Mouse (Mus musculus): ENCODE measurements around the gene Arl5c. TPM values are rescaled to one million over a fixed set of nuclear protein-coding genes. Genes with fewer than 3 reads are reported as not detected.
"Not testable (repeated sequence)": the region's sequence is repeated elsewhere in the genome, so short reads cannot be mapped to it uniquely, and the experiment has no call there.

The Arl5c gene
- polyA plus RNA-seq, 1 experiment from 2014 or later = 7.8 TPM

DNA sequence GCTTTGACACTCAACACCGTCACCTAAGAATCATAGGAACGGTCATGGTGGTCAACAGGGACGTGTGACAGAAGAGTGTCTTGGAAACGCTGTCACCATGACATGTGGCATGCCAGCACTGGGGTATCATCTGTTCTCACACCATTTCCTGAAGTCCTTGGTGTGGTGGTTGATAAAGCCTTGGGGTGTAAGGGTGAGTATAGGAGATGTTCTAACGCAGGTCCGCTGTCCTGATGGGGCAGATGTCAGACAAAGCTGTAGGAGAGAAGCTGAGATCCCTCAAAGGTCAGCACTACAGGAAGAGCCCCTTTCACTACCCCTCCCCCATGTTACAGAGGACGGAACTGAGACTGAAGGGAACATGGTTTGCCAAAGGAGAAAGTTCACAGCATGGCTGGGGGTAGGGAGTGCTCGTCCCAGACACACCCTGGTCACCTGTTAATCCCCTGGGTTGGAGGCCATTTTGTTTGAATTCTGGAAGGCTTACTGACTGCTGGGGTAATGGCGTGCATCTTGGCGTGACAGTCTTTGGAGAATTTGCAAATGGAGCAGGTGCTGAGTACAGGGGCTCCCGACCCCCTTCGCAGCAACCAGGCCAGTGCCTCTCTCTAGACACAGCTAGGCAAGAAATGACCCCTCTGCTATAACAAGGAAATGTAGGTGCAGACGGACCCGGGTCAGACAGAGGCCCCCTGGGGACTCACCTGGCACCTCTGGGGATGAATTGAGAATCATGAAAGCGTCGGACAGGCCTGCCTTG is 42.6 kb downstream of the Arl5c start:
- Histone ChIP-seq H3K27ac (no peak overlapping the region), H3K4me3 (replicated peaks) (no peak overlapping the region), H3K4me1 (peaks cover 25% of the 10 kb centered on the region), H3K4me2 (no peak overlapping the region), H3K36me3 (replicated peaks) (no peaks in the 10 kb centered on the region), H3K9me3 (no peaks in the 10 kb centered on the region), H3K27me3 (no peaks in the 10 kb centered on the region), H3K9ac (no peak overlapping the region)
- ATAC-seq (ENCODE audit: low FRiP score) = no peak
- 89% methylated on average over 16 of the region's 16 CpGs for WGBS

DNA sequence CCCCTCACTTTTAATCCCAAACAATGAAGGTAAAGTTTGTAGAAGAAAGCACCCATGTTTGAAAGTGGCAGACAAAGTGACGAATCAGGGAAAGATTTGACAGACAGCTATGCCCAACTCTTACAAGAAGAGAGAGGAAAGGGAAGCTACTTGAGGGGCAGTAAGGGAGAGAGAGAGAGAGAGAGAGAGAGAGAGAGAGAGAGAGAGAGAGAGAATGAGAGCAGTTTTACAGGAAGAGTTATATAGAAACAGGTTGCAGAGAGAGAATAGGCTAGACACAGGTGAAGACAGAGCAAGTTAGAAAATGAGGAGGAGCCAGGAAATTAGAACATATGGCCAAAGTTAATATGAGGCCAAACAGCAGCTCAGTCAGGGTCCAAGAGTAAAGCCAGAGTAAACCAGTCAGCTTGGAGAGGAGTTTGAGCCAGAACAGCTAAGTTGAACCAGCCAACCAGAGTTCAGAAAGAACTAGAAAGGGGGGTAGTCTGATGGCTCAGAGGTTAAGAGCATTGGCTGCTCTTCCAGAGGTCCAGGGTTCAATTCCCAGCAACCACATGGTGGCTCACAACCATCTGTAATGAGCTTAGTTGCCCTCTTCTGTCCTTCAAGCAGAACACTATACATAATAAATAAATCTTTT is 43.5 kb downstream of the Arl5c start:
- H3K27ac ChIP-seq = no peak overlapping the region
- no peaks in the 10 kb centered on the region for H3K9me3 ChIP-seq
- 78% methylated on average over 1 of the region's 1 CpGs for WGBS
- no peaks in the 10 kb centered on the region for H3K36me3 ChIP-seq (replicated peaks)
- H3K4me1 ChIP-seq = peaks cover 25% of the 10 kb centered on the region
- H3K27me3 ChIP-seq = no peaks in the 10 kb centered on the region
- H3K4me2 ChIP-seq = no peak overlapping the region
- H3K4me3 ChIP-seq (replicated peaks) = no peak overlapping the region
- no peak for ATAC-seq (ENCODE audit: low FRiP score)
- no peak overlapping the region for H3K9ac ChIP-seq

DNA sequence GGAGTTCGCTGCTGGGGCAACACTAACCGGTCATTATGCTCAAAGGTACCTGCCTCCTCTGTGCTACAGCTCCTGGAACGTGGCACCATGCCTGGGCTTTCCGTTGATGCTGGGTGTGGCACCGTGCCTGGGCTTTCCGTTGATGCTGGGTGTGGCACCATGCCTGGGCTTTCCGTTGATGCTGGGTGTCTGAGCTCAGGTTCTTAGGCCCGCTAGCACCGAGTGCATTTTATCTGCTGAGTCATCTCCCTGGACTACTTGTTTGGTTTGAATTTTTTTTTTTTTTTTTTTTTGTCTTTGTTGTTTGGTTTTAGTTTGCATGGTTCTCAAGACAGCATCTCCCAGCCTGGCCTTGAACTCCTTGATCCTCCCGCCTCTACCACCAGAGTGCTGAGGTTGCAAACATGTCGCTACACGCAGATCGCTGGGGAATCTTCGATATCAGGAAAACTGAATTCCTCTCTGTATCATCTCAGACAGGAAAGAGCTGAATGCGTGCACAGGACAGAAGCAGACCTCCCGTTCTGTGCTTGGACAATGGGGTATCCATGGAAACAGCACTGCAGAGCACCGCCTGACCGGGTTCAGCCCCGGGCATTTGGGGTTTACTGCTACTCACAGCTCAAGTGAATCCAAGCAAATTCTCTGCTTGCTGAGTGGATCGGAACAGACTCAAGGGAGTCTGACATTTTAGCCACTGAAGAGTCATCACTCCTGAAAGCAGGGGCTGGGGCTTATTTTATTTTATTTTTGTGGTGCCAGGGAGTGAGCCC is 46.1 kb downstream of the Arl5c start:
- Histone ChIP-seq H3K4me1 (peaks cover 17% of the 10 kb centered on the region), H3K36me3 (replicated peaks) (no peaks in the 10 kb centered on the region), H3K9me3 (no peaks in the 10 kb centered on the region), H3K27me3 (no peaks in the 10 kb centered on the region), H3K4me2 (peak overlapping the region; percentile 21; the same call in 1 of the 2 replicates), H3K4me3 (replicated peaks) (no peak overlapping the region), H3K9ac (no peak overlapping the region), H3K27ac (peak overlapping the region; percentile 63)
- 0 out of 2 replicates have a peak, but pooled peaks have one; percentile 58 for ATAC-seq (ENCODE audit: low FRiP score)
- WGBS = 43% methylated on average over 20 of the region's 20 CpGs

DNA sequence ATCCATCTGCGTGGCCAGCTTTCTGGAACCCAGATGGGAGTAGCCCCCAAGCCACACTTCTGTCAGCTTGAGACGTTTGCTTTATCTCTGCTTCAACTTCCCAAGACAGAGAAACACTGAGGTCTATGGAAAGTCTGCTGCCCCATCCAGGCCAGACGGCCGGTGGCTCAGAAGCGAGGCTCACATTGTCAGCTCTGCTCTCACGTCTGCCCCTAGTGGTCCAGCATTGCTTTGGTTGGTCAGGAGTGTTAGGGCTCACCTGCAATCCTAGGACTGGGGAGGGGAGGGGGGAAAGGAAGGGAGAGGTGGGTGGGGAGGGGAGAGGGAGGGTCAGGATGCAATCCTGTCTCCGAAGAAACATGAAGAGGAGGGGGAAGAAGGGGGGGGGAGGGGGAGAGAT is 48.6 kb downstream of the Arl5c start:
- ATAC-seq (ENCODE audit: low FRiP score) = no peak
- no peak overlapping the region for H3K27ac ChIP-seq
- WGBS = 12% methylated on average over 7 of the region's 7 CpGs

DNA sequence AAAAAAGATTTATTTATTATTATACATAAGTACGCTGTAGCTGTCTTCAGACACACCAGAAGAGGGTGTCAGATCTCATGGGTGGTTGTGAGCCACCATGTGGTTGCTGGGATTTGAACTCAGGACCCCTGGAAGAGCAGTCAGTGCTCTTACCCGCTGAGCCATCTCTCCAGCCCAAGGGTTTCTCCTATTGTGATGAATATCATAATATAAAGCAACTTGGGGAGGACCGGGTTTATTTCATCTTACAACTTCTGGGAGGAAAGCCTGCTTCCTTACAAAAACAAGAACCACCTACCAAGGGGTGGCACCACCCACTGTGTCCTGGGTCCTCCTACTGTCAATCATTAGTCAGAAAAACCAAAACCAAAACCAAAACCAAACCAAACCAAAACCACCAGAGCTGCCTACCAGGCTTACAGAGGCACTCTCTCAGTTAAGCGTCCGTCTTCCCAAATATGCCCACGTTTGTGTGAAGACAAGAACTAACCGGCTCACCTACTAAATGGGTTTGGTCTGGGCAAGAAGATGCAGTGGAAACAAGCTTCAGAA is 50.2 kb downstream of the Arl5c start:
- H3K27me3 ChIP-seq; ATAC-seq (ENCODE audit: low FRiP score); H3K4me3 ChIP-seq (replicated peaks); H3K9me3 ChIP-seq; H3K27ac ChIP-seq; H3K9ac ChIP-seq; H3K36me3 ChIP-seq (replicated peaks); H3K4me2 ChIP-seq: not testable (repeated sequence)
- WGBS = 89% methylated on average over 7 of the region's 7 CpGs
- peaks cover 12% of the 10 kb centered on the region for H3K4me1 ChIP-seq

More for the DNA sequence above, 48.6 kb downstream of the Arl5c start:
- no peaks in the 10 kb centered on the region for H3K9me3 ChIP-seq
- no peak overlapping the region for H3K4me2 ChIP-seq
- H3K27me3 ChIP-seq = no peaks in the 10 kb centered on the region
- H3K36me3 ChIP-seq (replicated peaks) = no peaks in the 10 kb centered on the region
- H3K4me3 ChIP-seq (replicated peaks) = no peak overlapping the region
- peaks cover 12% of the 10 kb centered on the region for H3K4me1 ChIP-seq
- H3K9ac ChIP-seq = no peak overlapping the region

DNA sequence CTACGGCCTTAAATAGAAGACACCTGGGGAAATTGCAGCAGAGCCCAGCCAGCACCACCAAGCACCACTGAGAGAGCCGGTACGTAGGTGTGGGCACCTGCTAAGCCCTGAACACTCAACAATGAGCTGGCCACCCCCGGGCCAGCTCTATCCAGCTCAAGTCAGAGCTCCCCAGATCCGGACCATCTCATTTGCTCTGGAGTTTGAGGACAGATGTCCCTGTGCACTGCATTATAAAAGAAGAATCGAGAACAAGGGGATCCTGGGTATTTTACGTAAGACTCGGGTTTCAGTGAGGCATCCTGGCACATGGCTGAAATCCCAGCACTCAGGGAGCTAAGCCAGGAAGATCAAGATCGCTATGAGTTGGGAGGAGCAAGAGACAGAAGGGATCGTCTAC is 51.0 kb downstream of the Arl5c start:
- Histone ChIP-seq H3K4me2 (no peak overlapping the region), H3K36me3 (replicated peaks) (no peaks in the 10 kb centered on the region), H3K9me3 (no peaks in the 10 kb centered on the region), H3K9ac (no peak overlapping the region), H3K27me3 (no peaks in the 10 kb centered on the region), H3K27ac (no peak overlapping the region), H3K4me3 (replicated peaks) (no peak overlapping the region), H3K4me1 (peaks cover 5% of the 10 kb centered on the region)
- WGBS = 86% methylated on average over 10 of the region's 10 CpGs
- ATAC-seq (ENCODE audit: low FRiP score) = no peak

DNA sequence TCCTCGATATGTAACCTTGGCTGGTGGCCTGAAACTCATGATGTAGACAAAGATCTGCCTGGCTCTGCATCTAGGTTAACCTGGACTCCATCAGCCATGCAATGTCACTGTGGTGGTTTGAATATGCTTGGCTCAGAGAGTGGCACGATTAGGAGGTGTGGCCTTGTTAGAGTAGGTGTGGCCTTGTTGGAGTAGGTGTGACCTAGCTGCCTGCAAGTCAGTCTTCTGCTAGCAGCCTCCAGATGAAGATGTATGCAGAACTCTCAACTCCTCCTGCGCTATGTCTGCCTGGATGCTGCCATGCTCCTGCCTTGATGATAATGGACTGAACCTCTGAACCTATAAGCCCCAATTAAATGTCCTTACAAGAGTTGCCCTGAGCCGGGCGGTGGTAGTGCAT is 52.7 kb downstream of the Arl5c start:
- H3K27me3 ChIP-seq = no peaks in the 10 kb centered on the region
- H3K4me2 ChIP-seq = no peak overlapping the region
- WGBS = 88% methylated on average over 5 of the region's 5 CpGs
- no peaks in the 10 kb centered on the region for H3K9me3 ChIP-seq
- H3K36me3 ChIP-seq (replicated peaks) = no peaks in the 10 kb centered on the region
- no peak for ATAC-seq (ENCODE audit: low FRiP score)
- H3K9ac ChIP-seq = no peak overlapping the region
- no peaks in the 10 kb centered on the region for H3K4me1 ChIP-seq
- no peak overlapping the region for H3K4me3 ChIP-seq (replicated peaks)
- no peak overlapping the region for H3K27ac ChIP-seq

DNA sequence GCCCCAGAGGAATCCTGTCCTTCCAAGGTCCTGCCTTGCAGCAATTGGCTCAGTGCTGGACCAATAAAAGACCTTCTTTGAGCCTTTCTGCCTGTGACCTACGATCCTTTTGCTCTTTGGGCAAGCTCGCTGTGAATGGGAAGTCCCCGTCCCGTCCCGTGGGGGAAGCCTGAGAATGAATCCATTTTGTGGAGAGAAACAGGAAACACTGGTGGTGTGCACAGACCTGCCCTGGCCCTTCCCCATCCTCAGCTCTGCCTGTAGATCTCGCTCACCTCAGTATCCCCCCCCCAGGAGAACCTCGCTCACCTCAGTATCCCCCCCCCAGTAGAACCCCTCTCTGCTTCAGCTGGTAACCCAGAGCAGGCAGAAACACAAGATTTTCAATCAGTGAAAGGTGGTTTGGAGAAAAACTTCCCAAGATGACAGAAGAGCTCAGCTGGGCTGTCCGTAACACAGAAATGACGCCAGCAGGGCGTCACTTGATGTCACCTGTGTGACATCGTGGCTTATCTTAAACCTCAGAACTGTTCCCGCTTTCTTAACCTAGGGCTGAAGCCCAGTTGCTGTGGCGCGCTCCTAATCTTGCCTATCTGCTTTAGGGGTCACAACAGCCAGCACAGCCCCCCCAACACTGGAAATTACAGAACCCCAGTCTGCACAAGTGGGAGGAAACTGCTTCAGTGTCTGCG is 53.4 kb downstream of the Arl5c start:
- Histone ChIP-seq H3K27ac (no peak overlapping the region), H3K36me3 (replicated peaks) (no peaks in the 10 kb centered on the region), H3K4me3 (replicated peaks) (no peak overlapping the region), H3K4me1 (no peaks in the 10 kb centered on the region), H3K4me2 (no peak overlapping the region), H3K9ac (no peak overlapping the region), H3K27me3 (0 out of 2 replicates have a peak, but pooled peaks cover 3% of the 10 kb centered on the region), H3K9me3 (no peaks in the 10 kb centered on the region)
- 83% methylated on average over 15 of the region's 15 CpGs for WGBS
- ATAC-seq (ENCODE audit: low FRiP score) = no peak

Small RNAs within 50 kb of the gene (microRNA-seq; reads per million reads assigned to microRNA genes)
- gene Gm22461 = not detected
- gene Gm27597 = not detected

Other genes with a start within 250 kb of the Arl5c start
- 21.5 and 22.4 TPM in 2 replicates for gene Cwc25, start 229.6 kb downstream of the Arl5c start, polyA plus RNA-seq (2016; fragmentation: Nextera tagmentation; extraction: Ambion mirVana)
- gene 1700001P01Rik, start 220.3 kb downstream of the Arl5c start, polyA plus RNA-seq (2016; fragmentation: Nextera tagmentation; extraction: Ambion mirVana) = 0.55 and 1.0 TPM in 2 replicates
- gene Rpl23, start 213.7 kb downstream of the Arl5c start, polyA plus RNA-seq (2016; fragmentation: Nextera tagmentation; extraction: Ambion mirVana) = 392 and 426 TPM in 2 replicates
- gene Lasp1, start 197.2 kb downstream of the Arl5c start, polyA plus RNA-seq (2016; fragmentation: Nextera tagmentation; extraction: Ambion mirVana) = 103 and 109 TPM in 2 replicates
- 15.1 and 17.0 TPM in 2 replicates for gene B230217C12Rik, start 155.4 kb downstream of the Arl5c start, polyA plus RNA-seq (2016; fragmentation: Nextera tagmentation; extraction: Ambion mirVana)
- gene Fbxo47, start 112.0 kb downstream of the Arl5c start, polyA plus RNA-seq (2016; fragmentation: Nextera tagmentation; extraction: Ambion mirVana) = 0.60 and 0.91 TPM in 2 replicates
- gene Plxdc1, start 9.7 kb downstream of the Arl5c start, polyA plus RNA-seq (2016; fragmentation: Nextera tagmentation; extraction: Ambion mirVana) = 0.22 and 0.33 TPM in 2 replicates
- 22.5 and 29.3 TPM in 2 replicates for gene Cacnb1, start 26.9 kb upstream of the Arl5c start, polyA plus RNA-seq (2016; fragmentation: Nextera tagmentation; extraction: Ambion mirVana)
- gene Rpl19, start 30.5 kb upstream of the Arl5c start, polyA plus RNA-seq (2016; fragmentation: Nextera tagmentation; extraction: Ambion mirVana) = 737 and 747 TPM in 2 replicates
- 1.6 TPM in 2 replicates for gene Stac2, start 57.3 kb upstream of the Arl5c start, polyA plus RNA-seq (2016; fragmentation: Nextera tagmentation; extraction: Ambion mirVana)
- gene Fbxl20, start 154.2 kb upstream of the Arl5c start, polyA plus RNA-seq (2016; fragmentation: Nextera tagmentation; extraction: Ambion mirVana) = 29.5 and 29.9 TPM in 2 replicates
- 68.7 and 79.9 TPM in 2 replicates for gene Med1, start 197.1 kb upstream of the Arl5c start, polyA plus RNA-seq (2016; fragmentation: Nextera tagmentation; extraction: Ambion mirVana)
- 17.9 and 20.0 TPM in 2 replicates for gene Cdk12, start 206.9 kb upstream of the Arl5c start, polyA plus RNA-seq (2016; fragmentation: Nextera tagmentation; extraction: Ambion mirVana)

Data from forebrain, embryonic 12.5 days (tissue).